Mouse (Mus musculus) C2C12 (cell line): ENCODE results near the gene Fancc.

Experiments used
- CEBPB ChIP-seq: IDR thresholded peaks from one replicate; pipeline ENCODE4 v1.6.1; 2011; ENCODE audit warnings: low read depth, mild to moderate bottlenecking, control low read depth, moderate library complexity
- CTCF ChIP-seq: IDR thresholded peaks from one replicate; pipeline ENCODE4 v1.5.1; 2011; ENCODE audit not compliant: control insufficient read depth, insufficient read depth, insufficient read length
- MAX ChIP-seq: IDR thresholded peaks from one replicate; pipeline ENCODE4 v1.6.1; 2011; ENCODE audit warnings: mild to moderate bottlenecking, control low read depth

DNA sequence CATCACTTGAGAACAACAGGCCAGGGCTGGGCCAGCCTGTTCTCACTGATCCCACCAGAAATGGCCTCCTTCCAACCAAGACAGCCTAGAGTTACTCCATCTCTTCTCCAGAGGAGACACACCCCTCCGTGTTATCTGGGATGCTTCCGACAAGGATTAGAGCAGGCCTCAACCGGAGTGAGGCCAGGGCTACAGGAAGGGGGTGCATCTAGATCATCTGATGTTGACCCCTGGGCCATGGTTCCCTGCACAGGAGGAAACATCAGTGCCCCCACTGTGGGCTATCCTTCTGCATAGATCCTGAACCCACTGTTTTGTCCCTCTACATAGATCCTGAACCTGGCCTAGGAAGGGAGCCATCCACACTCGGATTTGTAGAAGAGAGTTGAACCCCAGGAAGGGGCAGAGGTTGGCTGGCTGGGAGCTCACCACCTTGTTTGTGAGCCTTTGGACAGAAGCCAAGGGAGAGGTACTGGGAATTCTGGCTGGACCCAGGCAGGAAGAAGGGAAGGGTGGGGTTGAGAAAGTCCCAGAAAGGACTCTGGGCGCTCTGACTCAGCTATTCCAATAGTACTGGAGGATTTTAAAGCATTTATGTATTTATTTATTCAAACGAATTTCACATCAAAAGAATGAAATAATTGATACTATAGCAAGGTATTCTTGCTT is 192.8 kb downstream of the Fancc start:
- TF ChIP-seq MAX (no peak), CTCF (no peak), CEBPB (no peak)
